Mouse (Mus musculus) T-helper 1 cell (primary cell): ENCODE measurements around the gene Gsap.
"Not testable (repeated sequence)": the region's sequence is repeated elsewhere in the genome, so short reads cannot be mapped to it uniquely, and the experiment has no call there.

ENCODE experiments used
- in situ Hi-C: fragments of 300-600 bp; cut with MboI, MseI; formaldehyde crosslinking; loops from one replicate; pipeline ENCODE4 v1.15.1; 2025; ENCODE audit warnings: high pct_unique_total_duplicates

Gene Gsap

DNA sequence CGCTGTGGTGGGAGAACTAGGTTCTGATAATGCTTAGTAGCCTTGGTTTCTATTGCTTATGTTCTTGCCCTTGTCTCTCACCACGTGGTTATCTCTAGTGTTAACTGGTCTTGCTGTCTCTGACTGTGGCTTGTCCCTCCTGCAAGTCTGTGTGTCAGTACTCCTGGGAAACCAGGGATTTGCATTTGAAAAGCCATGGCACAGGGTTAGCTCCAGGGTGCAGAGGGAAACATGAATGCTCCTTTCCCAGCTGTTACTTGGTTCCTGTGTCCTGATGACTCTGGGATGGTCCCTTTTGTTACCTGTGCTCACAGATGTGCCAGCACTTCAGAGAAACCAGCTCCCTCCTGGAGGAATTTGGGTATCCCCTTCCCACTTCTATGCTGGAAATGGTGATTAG, 3.0 kb upstream of the Gsap start:
- in situ Hi-C loops, result not testable (repeated sequence)

DNA sequence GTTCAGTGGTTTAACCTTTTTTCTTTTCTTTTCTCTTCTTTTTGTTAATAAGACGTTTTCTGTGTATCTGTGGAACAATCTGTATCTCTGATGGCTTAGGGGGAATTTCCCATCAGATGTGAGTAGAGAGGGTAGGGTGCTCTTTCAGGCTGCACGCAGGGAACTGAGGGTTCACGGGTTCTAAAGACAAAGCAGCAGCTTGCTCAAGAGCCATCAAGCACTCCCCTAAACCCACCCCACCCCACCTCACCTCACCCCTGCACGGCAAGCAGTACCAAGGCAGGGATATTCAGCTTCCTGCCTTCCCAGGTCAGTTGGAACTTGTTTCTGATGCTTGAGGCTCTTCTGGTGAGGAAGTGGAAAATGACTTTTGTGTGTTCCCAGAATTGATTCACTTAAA, 766 bp downstream of the Gsap start:
- in situ Hi-C loops, result no loop called here

DNA sequence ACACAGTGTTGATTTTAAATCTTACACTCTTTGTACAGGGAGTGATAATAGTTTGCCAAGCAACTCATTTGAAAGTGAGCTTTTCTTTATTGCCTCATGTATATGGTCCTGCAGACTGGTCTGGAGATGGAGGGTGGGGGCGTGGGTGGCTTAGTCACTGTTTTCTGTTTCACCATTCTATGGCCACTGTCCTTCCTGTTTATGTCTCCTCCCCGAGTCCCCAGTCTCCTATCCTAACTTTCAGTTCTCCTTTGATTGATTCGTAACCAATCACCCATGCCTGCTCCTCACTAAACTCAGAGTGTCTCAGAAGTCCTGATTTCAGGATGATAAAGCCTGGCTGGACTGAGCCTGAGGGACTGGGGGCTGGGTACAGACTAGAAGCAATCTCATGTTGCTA, 2.4 kb downstream of the Gsap start:
- in situ Hi-C loops, result no loop called here

DNA sequence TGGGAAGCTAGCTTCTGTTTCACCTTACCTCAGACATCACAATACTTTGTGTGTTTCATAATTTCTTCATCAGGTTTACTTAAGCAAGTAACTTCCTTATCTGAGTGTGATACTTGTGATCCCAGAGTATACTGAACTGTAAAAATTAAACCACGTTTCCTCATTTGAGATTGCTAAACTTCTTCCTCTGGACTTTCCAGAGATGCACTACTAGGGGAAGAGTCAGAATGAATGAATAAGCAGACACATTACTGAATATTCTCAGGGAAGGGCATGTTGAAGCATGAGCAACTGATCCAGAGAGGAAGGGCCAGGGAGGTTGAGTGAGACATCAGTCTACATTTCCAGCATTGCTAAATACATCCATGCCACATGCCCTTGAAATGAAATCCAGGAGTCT, 3.0 kb downstream of the Gsap start:
- in situ Hi-C loops, result no loop called here

DNA sequence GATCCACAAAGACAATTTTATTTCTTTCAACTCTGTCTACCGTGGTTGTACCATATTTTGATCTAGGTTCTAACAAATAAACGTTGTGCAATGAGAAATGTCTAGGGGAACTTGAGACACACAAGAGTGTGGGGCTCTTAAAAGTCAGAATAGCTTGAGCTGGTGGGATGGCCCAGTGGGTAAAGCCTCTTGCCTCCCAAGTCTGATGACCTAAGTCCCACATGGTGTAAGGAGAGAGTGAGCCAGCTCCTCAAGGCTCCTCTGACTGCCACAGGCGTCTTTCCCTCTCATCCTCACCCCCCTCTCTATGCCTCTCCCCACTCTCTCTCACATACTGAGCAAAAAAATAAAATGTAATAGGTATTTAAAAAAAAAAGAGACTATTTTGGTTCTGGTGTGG, 3.4 kb downstream of the Gsap start:
- in situ Hi-C loops, result no loop called here

DNA sequence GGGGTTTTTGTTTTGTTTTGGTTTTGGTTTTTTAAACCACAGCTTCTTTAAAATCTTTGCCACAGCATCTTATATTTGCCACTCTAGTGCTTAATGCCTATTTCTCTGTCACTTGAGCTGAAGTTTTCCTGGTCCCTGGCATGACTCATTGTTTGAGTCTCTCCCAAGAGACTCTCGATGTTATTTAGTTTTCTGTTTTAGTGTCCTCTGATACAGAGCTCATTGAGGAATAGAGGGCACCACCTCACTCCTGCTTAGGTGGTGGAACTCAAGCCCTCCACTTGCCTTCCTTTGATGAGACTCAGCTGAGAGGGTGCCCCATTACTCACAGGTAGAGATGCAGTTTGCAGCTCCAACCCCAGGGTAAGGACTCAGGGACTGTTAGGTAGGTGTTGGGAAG, 17.4 kb downstream of the Gsap start:
- in situ Hi-C loops, result no loop called here

DNA sequence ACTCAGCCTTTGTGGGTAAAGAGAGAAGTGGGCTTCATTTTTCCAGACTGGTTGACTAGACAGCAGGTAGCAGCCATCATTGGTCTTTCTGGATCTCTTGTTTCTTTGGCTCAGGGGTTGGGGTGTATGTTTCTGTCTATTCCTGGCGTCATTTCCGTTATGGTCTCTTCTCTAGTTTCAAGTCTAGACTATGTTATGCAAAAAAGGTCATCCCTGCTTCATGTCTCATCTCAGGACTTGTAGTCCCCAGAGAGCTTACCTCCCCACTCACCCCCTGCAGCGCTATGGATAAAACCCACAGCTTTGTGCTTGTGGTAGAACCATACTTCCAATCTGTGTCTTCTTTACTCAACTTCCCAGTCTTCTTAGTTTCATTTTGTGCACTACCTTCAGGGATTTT, 18.1 kb downstream of the Gsap start:
- in situ Hi-C loops, result no loop called here

DNA sequence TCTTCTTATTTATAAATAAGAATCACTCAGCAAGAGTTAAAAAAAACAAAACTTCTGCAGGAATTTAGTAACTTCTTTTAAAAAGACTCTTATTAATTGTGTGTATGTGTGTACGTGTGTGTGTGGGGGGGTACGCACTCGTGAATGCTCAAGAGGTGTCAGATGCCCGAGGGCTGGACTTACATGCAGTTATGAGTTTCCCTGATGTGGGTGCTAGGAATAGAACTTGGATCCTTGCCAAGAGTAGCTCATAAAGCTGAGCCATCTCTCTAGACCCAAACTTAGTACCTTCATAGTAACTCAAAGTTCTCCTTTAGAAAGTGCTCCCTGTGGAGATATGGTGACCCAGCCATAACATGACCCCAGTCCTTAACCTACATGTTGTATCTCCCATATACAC, 20.0 kb downstream of the Gsap start:
- in situ Hi-C loops, result no loop called here

DNA sequence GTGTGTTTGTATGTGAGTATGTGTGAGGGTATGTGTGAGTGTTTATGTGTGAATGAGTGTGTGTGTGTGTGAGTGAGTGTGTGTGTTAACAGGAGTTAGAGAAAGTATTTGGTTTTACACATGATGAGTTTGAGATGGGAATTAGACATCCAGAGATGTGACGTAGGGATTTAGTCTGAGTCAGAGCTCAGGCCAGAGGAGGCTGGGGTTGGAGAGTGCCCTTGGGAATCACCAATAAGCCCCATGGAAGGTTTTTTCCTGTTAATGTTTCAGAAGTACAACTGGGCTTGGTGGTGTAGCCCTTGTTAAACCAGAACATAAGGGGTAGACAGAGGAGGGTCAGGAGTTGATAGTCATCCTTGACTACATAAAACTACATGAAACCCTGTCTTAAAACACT, 25.4 kb downstream of the Gsap start:
- in situ Hi-C loops, result no loop called here

DNA sequence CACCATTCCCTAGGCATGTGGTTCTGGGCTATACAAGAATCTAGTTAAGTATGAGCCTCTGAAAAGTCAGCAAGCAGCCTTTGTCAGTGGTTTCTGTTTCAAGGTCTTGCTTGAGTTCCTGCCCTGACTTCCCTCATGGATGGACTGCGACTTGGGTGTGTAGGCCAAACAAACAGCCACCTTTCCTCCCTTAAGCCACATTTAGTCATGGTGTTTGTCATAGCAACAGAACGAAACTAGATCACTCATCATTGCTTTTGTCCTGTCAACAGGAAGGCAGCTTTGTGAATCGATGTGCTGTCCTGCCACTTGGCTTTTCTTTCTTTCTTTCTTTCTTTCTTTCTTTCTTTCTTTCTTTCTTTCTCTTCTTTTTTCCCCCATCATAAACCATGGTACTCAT, 26.9 kb downstream of the Gsap start:
- in situ Hi-C loops, result no loop called here

DNA sequence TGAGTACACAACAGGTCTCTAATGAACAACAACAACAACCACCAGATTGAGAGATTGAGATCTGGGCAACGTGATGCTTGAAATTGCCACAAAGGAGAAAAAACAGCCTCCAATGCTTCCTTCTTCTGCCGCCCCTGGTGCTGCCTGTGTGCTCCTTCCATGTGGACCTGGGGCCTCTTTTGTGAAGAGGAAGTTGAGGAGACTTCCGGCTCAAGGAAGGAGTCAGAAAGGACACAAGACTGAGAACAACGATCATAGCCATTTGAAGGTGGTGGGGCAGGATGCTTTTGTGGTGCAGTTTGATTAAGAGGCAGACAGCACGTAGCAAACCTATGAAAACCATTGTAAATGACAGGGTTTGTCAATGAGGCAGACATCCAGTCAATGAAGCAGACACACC, 27.7 kb downstream of the Gsap start:
- in situ Hi-C loops, result no loop called here

DNA sequence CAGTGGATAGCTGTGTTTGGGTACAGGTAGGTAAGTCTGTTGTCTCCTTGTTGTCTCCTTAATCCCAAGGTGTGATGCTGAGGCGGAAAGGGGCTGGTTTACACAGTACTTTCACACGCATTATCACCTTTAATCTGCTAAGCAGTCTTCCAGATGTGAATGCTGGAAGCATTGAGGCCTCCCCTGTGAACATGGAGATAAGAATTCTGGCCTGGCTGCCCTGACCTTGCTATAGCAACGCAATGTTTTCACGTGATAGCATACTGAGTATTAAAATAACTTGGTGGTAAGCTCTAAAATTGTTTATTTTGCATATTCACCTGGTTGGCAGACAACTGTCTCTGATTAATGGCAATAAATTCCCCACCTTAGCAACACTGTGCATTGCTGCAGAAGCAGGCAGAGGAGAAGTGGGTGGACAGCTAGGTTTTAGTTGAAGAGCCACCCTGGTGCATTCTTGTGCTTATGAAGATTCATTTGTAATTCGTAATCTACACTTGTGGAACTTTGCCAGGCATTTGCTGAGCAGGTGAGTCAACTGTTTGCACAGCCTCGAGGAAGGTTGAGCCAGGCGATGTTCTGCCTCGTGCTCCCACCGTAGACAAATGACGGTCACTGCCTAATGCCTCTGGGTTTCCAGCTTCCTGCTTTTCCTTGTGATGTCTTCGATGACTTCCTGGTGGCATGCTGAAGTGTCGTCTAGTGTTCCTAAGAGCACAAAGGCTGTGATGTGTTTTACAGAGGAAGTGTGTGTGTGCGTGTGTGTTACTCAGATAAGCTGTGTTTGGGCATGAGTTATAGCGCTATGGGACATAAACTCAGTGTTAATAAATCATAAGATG, 31.6 kb downstream of the Gsap start:
- in situ Hi-C loops, result no loop called here

DNA sequence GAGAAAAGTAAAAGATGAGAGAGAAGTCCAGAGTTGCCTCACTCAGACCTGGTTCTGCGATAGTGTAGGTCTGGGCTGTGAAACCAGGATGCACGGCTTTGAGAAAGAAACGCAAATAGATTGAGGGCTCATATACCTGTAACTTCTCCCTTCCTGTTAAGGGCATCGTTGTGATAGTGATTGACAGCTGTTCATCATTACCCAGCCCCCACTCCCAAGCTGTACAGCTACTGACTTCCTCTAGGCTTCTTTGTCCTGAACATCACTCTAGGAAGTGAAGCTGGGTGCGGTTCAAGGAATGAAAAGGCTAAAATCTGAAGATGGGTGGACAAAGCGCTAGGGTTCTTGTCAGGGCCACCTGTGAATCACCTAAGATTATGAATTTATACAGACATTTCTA, 46.8 kb downstream of the Gsap start:
- in situ Hi-C loops, result no loop called here

DNA sequence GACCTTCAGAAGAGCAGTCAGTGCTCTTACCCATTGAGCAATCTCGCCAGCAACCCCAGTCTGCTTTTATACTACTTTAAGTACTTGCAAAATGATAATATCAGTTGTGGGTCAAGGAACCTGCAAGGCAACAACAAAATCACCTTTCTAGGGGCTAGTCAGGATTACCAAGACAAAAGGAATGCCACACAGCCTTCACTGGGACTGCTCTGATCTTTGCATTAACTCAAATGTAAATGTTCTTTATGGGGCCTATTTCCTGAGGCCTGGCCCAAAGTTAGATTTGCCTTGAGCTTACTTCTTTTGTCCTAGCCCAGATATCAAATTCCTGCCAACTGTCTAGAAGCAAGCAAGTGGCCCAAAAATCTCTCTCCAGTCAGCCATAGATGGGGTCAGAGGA, 58.5 kb downstream of the Gsap start:
- in situ Hi-C loops, result no loop called here

DNA sequence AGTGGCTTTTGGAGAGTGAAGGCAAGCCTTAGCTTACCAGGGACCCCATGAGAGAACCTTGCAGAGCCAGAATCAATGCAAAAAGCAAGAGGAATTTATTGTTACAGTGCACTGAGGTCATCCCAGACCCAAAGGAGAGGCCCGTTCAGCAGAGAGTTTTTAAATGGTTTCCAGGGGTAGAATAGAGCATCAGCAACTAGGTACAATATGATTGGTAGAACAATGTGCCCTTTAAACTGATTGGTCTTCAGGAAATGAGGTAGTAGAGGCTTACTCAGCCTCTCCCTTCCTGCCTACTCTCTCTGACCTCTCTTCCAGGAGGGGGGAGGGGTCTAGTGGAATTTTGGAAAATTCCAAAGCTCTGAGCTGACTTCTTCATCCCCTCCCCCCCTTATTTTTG, 59.2 kb downstream of the Gsap start:
- in situ Hi-C loops, result no loop called here

DNA sequence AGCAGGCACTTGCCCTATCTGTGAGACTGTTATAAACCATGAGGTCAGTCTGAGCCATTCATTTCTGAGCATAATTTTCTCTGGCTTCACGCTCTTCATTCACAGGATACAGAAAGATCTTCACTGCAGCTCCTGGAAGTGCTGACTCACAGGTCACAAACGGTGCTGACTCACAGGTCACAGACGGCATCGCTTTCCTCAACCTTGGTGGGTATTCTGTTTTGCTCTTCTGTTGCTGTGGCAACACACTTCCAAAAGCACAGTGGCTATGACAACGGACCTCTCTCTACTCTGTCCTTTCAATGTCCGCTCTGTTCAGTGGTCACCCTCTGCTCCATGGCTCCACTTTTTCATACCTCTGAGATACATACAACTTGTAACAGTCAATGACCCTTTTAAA, 60.7 kb downstream of the Gsap start:
- in situ Hi-C loops, result no loop called here

DNA sequence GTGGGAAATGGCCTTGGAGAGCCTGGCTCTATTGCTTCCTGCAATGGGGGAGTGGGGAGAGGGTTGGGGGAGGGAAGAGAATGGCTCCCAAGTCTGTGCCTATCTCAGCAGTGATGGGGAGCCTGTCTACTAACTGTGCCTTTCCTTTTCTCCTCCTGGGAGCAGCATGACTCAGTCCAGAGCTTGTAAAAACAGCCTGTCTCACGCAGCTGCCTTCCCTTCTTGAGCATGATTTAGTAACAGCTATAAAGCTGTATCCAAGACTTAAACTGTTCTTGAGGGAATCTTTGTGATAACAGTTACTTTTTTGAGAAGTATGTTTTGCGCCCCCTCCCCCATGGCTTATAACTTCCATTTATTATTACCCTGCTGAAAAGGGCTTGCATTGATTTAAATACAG, 61.9 kb downstream of the Gsap start:
- in situ Hi-C loops, result no loop called here

DNA sequence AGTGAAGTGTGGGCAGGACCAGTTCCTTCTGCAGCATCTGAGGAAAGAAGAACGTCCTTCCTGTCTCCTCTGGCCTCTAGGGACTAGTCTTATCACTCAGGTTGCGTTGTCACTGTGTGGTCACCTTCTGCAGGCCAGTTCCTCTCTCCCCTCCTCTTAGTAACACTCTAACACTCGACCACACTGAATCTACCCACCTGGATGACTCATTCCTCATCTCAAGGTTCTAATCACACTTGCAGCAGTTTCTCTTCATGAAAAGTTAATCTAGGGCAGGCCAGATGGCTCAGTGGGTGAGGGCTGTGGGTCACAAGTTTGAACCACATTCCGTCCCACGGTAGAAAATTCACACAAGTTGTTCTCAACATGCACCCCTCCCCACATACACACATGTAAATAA, 62.8 kb downstream of the Gsap start:
- in situ Hi-C loops, result no loop called here

DNA sequence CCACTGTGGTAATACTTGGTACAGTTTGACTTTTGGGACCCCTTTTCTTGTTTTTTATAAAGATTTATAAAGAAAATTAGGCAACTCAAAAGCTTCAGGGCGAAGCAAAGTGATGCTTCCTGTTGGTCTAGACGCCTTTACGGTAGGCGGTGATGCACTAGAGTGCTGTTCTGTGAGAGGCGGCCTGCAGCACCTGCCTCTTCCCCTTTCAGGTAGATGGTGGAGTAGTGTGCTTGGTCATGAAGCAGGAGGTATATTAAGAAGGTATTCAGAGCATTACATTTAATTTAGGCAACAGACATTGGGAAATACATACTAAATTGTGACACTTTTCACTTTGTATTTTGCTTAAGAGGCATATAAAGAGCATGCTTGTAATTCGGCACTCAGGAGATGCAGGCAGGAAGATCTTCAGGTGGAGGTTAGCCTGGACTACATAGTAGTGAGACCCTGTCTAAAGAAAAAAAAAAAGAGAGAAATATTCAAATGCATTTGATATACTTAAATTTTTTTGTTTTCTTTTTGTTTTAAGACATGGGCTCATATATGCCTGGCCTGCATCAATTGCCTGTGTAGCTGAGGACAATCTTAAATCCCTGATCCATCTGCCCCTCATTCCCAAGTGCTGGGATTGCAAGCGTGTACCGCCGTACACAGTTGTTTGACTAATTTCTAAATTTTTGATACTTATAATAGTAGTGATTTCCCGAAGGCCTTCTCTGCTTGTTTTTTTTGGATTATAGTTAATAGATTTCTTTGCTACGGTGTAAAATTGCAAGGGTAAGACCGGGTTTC, 68.9 kb downstream of the Gsap start:
- in situ Hi-C loops, result loop anchor here (10.0 kb wide), 1 partner anchor 300 kb away; the partner anchor contains the start of gene Rsbn1l

DNA sequence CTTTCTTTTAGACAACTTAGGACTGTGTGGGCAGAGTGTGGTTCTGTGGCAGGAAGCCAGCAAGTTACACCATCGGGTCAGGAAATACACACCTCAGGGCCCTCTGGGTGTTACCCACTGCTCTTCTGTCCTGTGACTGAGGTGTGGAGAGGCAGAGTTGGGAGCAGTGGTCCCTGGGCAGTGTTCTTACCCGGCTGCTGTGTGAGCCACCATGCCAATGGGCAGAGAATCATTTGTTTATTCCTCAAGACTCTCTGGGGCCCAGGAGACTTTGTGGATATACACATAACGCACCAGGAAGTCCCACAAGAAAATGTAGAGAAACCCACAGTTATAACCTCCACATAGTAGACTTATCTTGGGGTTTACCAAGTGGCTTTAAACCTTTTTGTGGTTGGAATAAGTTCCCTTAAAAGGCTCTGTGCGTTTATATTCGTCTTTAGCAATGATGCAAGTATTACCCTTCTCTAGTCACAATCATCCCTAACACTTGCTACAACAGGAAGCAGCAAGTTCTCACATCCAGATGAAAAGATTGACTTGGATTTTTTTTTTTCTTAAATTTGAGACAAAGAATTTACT, 69.6 kb downstream of the Gsap start:
- in situ Hi-C loops, result loop anchor here (10.0 kb wide), 1 partner anchor 301 kb away; the partner anchor contains the start of gene Rsbn1l

DNA sequence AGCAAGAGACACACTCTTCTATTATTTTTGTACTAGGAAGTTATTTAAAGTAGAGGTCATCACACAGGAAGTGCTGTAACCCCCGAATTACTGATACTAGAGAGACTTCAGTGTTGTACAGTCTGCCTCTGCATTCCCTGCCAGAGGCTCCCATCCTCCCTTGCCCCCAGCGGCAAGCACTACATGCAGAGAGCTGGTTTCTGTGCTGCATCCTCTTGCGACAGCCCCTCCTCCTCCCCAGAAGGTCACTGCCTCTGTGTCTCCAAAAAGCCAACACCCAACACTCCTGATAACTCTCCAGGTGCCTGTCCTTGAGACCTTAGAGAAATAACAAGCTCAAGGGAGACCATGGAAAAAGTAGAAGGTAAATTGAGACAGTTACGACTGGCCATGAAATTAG, 71.1 kb downstream of the Gsap start:
- in situ Hi-C loops, result loop anchor here (10.0 kb wide), 1 partner anchor 302 kb away; the partner anchor contains the start of gene Rsbn1l

DNA sequence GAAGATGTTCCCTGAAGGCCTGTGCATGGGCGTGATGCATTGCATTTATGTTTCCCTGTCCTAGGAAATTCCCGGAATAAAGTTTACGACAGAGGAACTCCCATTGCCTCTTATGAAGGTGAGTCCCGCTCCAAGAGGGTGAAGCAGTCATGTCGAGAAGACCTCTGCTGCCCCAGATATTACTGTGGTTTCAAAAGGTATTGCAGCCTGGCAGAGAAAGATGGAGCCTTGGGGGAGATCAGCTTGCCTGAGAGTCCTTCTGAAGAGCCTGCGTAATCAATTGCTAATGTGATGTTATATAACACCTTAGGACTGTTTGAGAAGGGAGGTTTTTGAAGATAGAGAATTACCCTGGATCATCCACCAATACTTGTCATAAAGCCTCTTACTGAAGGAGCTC, 71.8 kb downstream of the Gsap start:
- in situ Hi-C loops, result loop anchor here (10.0 kb wide), 1 partner anchor 303 kb away; the partner anchor contains the start of gene Rsbn1l
